Mouse (Mus musculus): Measurements from ENCODE around the gene Bcap29.

Bcap29 gene

DNA sequence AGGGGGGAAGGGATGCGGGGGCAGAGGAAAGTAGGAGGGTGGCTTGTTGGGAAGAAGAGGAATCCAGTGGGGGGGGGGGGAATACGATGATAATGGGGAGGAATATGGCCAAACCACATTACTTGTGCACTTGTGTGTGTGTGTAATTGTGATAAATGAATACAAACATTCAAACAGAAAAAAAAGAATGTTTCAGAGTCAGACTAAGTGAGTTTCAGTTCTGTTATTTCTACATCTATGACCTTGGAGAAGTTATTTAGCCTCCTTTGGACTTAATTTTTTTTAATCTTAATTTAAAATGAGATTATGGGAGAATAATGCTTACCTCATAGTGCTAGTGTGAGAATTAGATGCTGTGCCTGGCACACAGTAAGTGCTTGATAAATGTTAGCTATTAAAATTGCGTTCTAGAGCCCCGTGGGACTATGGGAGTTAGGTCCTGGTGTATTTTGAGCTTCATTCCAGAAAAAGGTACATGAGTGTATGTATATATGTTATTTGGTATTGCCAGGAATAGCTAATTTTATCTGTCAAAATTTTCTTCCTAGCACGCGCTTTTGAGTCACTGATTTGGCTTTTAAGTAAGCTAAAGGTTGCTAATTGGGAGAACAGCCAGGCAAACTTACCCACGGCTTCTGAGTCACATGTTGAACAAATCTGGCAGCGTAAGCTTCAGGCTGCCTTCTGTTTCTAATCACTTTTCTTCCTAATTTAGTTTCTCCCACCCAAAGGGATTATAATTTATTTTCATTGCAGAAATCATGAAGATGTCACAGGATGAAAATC lies 55.6 kb downstream of the Bcap29 start:
- no peak for DNase-seq (ENCODE audit: low spot score)

DNA sequence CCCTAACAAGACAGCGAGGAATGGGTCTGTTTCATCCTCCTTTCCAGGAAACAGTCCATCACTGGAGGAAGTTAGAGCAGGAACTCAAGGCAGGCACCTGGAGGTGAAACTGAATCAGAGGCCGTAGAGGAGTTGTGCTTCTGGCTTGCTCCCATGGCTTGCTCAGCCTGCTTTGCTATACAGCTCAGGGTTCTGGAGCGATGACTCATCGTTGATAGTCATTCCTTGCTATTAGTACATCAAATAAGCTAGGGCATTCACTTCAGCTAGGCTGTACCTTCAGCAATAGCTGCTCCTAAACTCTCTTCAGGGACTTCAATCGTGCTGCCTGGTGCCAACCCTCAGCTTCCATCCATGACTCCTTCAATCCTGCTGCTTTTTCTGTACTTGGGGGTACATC lies 60.0 kb downstream of the Bcap29 start:
- no peak for DNase-seq (ENCODE audit: low spot score)

GRCm38 (mm10) chr12:31569784-31570183 lies 64.7 kb downstream of the Bcap29 start:
- no peak for DNase-seq (ENCODE audit: low spot score)

DNA sequence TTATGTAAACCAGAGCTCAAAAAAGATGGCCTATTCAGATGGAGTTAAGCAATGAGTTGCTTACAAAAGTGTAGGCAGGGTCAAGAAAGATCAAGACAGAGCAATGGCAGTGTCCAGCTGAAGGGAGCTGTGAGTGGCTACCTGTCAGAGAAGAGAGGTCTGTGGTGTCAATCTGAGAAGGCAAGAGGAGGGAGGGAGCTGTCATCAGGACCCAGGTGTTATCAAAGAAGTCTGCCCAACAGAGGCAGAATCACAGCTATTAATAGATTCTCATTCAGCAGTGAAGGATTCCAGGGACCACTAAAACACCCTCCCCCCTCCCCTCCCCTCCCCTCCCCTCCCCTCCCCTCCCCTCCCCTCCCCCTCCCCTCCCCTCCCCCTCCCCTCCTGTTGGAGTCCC lies 65.8 kb downstream of the Bcap29 start:
- DNase-seq (ENCODE audit: low spot score) = no peak

DNA sequence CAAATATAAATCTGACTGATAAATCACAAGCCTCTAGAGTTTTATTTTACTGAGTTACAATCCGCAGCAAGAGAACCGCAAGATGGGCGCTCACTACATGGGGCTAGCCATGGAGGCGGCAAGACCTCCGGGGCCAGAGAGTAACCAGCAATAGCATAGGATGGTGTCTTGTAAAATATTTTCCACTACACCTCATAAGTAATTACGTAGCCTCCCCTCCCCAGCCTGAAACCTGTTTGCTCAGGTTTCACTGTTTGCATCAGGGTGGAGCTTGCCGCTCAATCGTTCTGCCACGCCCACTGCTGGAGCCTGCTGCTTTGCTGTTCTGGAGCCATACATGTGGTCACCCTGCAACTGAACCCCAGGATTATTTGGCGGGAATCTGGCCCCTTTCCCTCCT lies 66.9 kb downstream of the Bcap29 start:
- peak; percentile 37 for DNase-seq (ENCODE audit: low spot score)

GRCm38 (mm10) chr12:31560712-31561111 lies 73.7 kb downstream of the Bcap29 start:
- DNase-seq (ENCODE audit: low spot score) = no peak

DNA sequence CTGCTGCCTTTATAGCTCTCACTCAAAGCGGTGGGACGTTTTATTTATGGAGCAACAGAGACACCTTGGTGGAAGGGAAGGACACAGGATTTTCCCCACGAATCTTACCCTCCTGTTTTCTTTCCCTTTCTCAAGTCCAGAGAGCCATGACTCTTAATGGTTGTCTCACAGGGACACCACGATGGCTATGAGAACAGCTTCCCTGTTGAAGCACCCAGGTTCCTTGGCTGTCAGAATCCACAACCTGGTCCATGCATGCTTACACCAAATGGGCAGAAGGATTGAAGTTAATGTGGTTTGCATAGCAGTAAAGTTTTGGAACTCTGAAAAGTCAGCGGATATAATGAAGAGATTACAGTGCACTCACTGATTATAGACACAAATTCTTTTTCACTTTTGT lies 74.5 kb downstream of the Bcap29 start:
- no peak for DNase-seq (ENCODE audit: low spot score)

GRCm38 (mm10) chr12:31554371-31554770 lies 80.1 kb downstream of the Bcap29 start:
- DNase-seq (ENCODE audit: low spot score) = no peak

GRCm38 (mm10) chr12:31551252-31551651 lies 83.2 kb downstream of the Bcap29 start:
- DNase-seq (ENCODE audit: low spot score) = no peak

- no peak for DNase-seq (ENCODE audit: low spot score)
These were observed 88.4 kb downstream of the Bcap29 start for GRCm38 (mm10) chr12:31546061-31546460.

GRCm38 (mm10) chr12:31545219-31545618 lies 89.2 kb downstream of the Bcap29 start:
- DNase-seq (ENCODE audit: low spot score) = no peak

DNA sequence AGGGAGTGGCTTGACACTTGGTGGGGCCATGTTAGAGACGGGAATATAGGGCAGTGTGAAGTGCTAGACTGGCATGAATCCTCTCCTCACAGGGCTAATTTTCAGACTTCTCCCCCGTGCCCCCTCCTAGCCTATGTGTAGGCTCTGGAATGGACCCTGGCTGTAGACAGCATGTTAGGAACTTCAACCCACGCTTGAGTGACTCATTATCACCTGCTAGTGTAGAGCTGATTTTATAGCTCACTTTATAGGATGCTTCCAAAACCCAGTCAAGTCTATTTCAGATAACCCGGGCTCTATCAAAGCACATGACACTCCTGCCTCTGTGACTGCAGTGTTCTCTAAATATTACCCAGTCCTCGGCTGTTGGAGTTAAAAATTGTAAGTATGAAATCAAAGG lies 92.9 kb downstream of the Bcap29 start:
- no peak for DNase-seq (ENCODE audit: low spot score)
